Mouse (Mus musculus) neural tube, embryonic 15.5 days (tissue): ENCODE measurements around the gene Myo6. TPM values are rescaled to one million over a fixed set of nuclear protein-coding genes. Genes with fewer than 3 reads are reported as not detected.
A peak's percentile ranks its signal among the peaks of the same experiment; 100 is the strongest.
"Not testable (repeated sequence)": the region's sequence is repeated elsewhere in the genome, so short reads cannot be mapped to it uniquely, and the experiment has no call there.

ENCODE experiments used
- ATAC-seq: fragments of 200-750 bp; cut with Nextera tagmentation; 2 replicates; pipeline ENCODE4 v1.8.0; 2017; ENCODE audit warnings: mild to moderate bottlenecking, moderate TSS enrichment, moderate library complexity; ENCODE audit not compliant: low FRiP score
- H3K27ac ChIP-seq: fragments of 300-500 bp; sonication (generic); replicated peaks from 2 replicates; pipeline ENCODE4 v1.5.1; 2015; ENCODE audit warnings: mild to moderate bottlenecking, inconsistent platforms
- H3K27me3 ChIP-seq: fragments of 300-500 bp; sonication (generic); replicated peaks from 2 replicates; pipeline ENCODE4 v1.6.1; 2015; ENCODE audit warnings: inconsistent platforms
- H3K36me3 ChIP-seq: fragments of 300-500 bp; sonication (generic); 2 replicates; pipeline ENCODE4 v1.6.1; 2015; ENCODE audit warnings: inconsistent platforms
- H3K4me1 ChIP-seq: fragments of 300-500 bp; sonication (generic); 2 replicates; pipeline ENCODE4 v1.6.1; 2015; ENCODE audit warnings: inconsistent platforms
- H3K4me2 ChIP-seq: fragments of 300-500 bp; sonication (generic); 2 replicates; pipeline ENCODE4 v1.6.1; 2015; ENCODE audit warnings: inconsistent platforms, mild to moderate bottlenecking, moderate library complexity
- H3K4me3 ChIP-seq: fragments of 300-500 bp; sonication (generic); replicated peaks from 2 replicates; pipeline ENCODE4 v1.5.1; 2015; ENCODE audit warnings: mild to moderate bottlenecking, inconsistent platforms
- H3K9ac ChIP-seq: fragments of 300-500 bp; sonication (generic); replicated peaks from 2 replicates; pipeline ENCODE4 v1.6.1; 2015; ENCODE audit warnings: mild to moderate bottlenecking, inconsistent platforms
- H3K9me3 ChIP-seq: fragments of 300-500 bp; sonication (generic); replicated peaks from 2 replicates; pipeline ENCODE4 v1.6.1; 2016; ENCODE audit warnings: inconsistent platforms
- WGBS: fragments of 180-500 bp; shearing (Covaris S2); methylation state at CpG from one replicate; pipeline ENCODE4 v1.1.7; 2015; ENCODE audit warnings: mixed read lengths; 5-methylcytosine and 5-hydroxymethylcytosine counted together
- polyA plus RNA-seq: library from polyadenylated mRNA; unstranded; fragments of >200 nt; fragmentation: Nextera tagmentation; extraction: Ambion mirVana; gene quantifications from 2 replicates; pipeline ENCODE4 v1.2.1, GENCODE M21; 2015

Gene Myo6
- polyA plus RNA-seq, 1 experiment from 2014 or later = 18.1 TPM

DNA sequence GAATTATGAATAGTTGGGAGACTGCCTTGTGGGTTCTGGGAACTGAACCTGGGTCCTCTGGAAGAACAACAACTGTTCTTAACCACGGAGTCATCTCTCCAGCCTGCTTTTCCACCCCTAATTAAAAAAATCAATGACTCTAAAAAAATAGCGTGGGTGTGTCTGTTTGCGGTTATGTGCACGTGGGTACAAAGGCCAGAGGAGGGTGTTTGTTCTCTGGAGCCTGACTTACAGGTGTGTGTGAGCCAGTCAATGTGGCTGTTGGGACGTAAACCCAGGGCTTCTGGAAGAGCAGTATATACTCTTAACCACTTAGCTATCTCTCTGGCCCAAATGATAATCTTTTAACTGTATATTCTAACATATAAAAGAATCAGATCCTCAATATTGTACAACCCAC is 148.8 kb downstream of the Myo6 start:
- 85% methylated on average over 5 of the region's 5 CpGs for WGBS
- H3K36me3 ChIP-seq = no peaks in the 10 kb centered on the region
- no peaks in the 10 kb centered on the region for H3K4me1 ChIP-seq
- H3K4me2 ChIP-seq = no peak overlapping the region
- no peaks in the 10 kb centered on the region for H3K9me3 ChIP-seq
- H3K27ac ChIP-seq = no peak overlapping the region
- no peaks in the 10 kb centered on the region for H3K27me3 ChIP-seq
- no peak overlapping the region for H3K4me3 ChIP-seq
- H3K9ac ChIP-seq = no peak overlapping the region
- ATAC-seq = no peak

- Histone ChIP-seq H3K9me3 (no peaks in the 10 kb centered on the region), H3K4me1 (no peaks in the 10 kb centered on the region), H3K36me3 (no peaks in the 10 kb centered on the region), H3K27ac (no peak overlapping the region), H3K9ac (no peak overlapping the region), H3K4me2 (no peak overlapping the region), H3K4me3 (no peak overlapping the region), H3K27me3 (no peaks in the 10 kb centered on the region)
- 93% methylated on average over 6 of the region's 6 CpGs for WGBS
- ATAC-seq = no peak
Observed at GRCm38 (mm10) chr9:80315922-80316321, 151.1 kb downstream of the Myo6 start.

- H3K27me3 ChIP-seq = no peaks in the 10 kb centered on the region
- ATAC-seq = no peak
- WGBS = 89% methylated on average over 6 of the region's 6 CpGs
- no peak overlapping the region for H3K27ac ChIP-seq
- H3K9me3 ChIP-seq = no peaks in the 10 kb centered on the region
- no peak overlapping the region for H3K4me2 ChIP-seq
- H3K4me3 ChIP-seq = no peak overlapping the region
- no peak overlapping the region for H3K9ac ChIP-seq
- no peaks in the 10 kb centered on the region for H3K36me3 ChIP-seq
- H3K4me1 ChIP-seq = no peaks in the 10 kb centered on the region
Observed at GRCm38 (mm10) chr9:80318027-80318426, 153.2 kb downstream of the Myo6 start.

- H3K4me2 ChIP-seq, H3K9ac ChIP-seq, H3K27ac ChIP-seq, H3K4me3 ChIP-seq, H3K27me3 ChIP-seq, H3K9me3 ChIP-seq, ATAC-seq, H3K4me1 ChIP-seq, H3K36me3 ChIP-seq: not testable (repeated sequence)
- WGBS = 97% methylated on average over 2 of the region's 2 CpGs
Observed at GRCm38 (mm10) chr9:80321051-80321887, 156.4 kb downstream of the Myo6 start.

GRCm38 (mm10) chr9:80332153-80332552 is 167.3 kb downstream of the Myo6 start:
- Histone ChIP-seq H3K27me3 (peaks cover 7% of the 10 kb centered on the region; the same call in 1 of the 2 replicates), H3K4me3 (peak overlapping the region; percentile 28), H3K27ac (no peak overlapping the region), H3K36me3 (no peaks in the 10 kb centered on the region), H3K9me3 (no peaks in the 10 kb centered on the region), H3K4me2 (peak overlapping the region; percentile 64), H3K9ac (no peak overlapping the region), H3K4me1 (peaks cover 5% of the 10 kb centered on the region; the same call in 1 of the 2 replicates)
- peak; percentile 81 for ATAC-seq
- 22% methylated on average over 14 of the region's 14 CpGs for whole genome bisulfite sequencing

- no peak overlapping the region for H3K4me3 ChIP-seq
Observed at GRCm38 (mm10) chr9:80333466-80333865, 168.6 kb downstream of the Myo6 start.

DNA sequence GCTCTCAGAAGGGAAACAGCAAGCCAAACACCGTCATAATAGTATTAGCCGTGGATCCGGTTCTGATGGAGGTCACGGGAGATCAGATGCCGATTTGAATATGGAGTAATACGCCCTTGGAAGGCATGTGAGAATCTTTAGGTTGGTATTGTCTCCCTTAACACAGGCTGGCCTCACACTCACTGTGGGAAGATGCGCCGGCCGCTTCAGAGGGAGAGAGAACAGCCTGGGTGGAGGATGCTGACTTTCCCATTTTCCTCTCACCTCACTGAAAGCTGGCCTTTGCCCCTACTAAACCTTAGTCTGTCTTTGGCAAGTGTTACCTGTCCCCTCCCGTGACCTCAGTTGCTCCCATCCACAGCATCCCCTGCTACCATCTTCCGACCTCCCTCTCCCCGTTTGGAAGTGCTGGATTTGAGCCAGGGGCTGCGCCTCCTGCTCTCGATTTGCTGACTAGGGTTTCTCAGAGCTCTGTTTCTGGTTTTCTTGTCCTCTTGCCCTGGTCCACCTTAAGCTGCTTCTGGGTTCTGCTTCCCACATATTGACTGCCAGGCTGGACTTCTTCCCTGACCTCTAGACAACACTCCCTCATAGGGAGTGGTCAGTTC is 169.3 kb downstream of the Myo6 start:
- Histone ChIP-seq H3K27me3 (peaks cover 7% of the 10 kb centered on the region; the same call in 1 of the 2 replicates), H3K9ac (no peak overlapping the region), H3K27ac (no peak overlapping the region), H3K4me1 (peaks cover 5% of the 10 kb centered on the region; the same call in 1 of the 2 replicates), H3K4me2 (no peak overlapping the region), H3K4me3 (no peak overlapping the region), H3K36me3 (no peaks in the 10 kb centered on the region), H3K9me3 (no peaks in the 10 kb centered on the region)
- WGBS = 61% methylated on average over 14 of the region's 14 CpGs
- ATAC-seq = no peak

More at GRCm38 (mm10) chr9:80333466-80333865, 168.6 kb downstream of the Myo6 start:
- H3K27ac ChIP-seq = no peak overlapping the region
- no peaks in the 10 kb centered on the region for H3K36me3 ChIP-seq
- no peak overlapping the region for H3K9ac ChIP-seq
- peaks cover 5% of the 10 kb centered on the region; the same call in 1 of the 2 replicates for H3K4me1 ChIP-seq
- H3K9me3 ChIP-seq = no peaks in the 10 kb centered on the region
- 51% methylated on average over 8 of the region's 8 CpGs for WGBS
- H3K27me3 ChIP-seq = peaks cover 7% of the 10 kb centered on the region; the same call in 1 of the 2 replicates
- no peak overlapping the region for H3K4me2 ChIP-seq
- ATAC-seq = no peak

- 81% methylated on average over 13 of the region's 13 CpGs for WGBS
Observed at GRCm38 (mm10) chr9:80335660-80336357, 171.0 kb downstream of the Myo6 start.

GRCm38 (mm10) chr9:80338026-80338425 is 173.2 kb downstream of the Myo6 start:
- Histone ChIP-seq H3K36me3 (no peaks in the 10 kb centered on the region), H3K27me3 (peaks cover under 1% of the 10 kb centered on the region; the same call in 1 of the 2 replicates), H3K4me1 (no peaks in the 10 kb centered on the region), H3K27ac (no peak overlapping the region), H3K4me3 (no peak overlapping the region), H3K9ac (no peak overlapping the region), H3K4me2 (no peak overlapping the region), H3K9me3 (no peaks in the 10 kb centered on the region)
- WGBS = 90% methylated on average over 6 of the region's 6 CpGs
- no peak for ATAC-seq

More at GRCm38 (mm10) chr9:80335660-80336357, 171.0 kb downstream of the Myo6 start:
- H3K9me3 ChIP-seq = no peaks in the 10 kb centered on the region
- no peak for ATAC-seq
- H3K4me2 ChIP-seq = no peak overlapping the region
- H3K27me3 ChIP-seq = peaks cover 7% of the 10 kb centered on the region; the same call in 1 of the 2 replicates
- no peak overlapping the region for H3K9ac ChIP-seq
- no peak overlapping the region for H3K4me3 ChIP-seq
- H3K4me1 ChIP-seq = peaks cover 5% of the 10 kb centered on the region; the same call in 1 of the 2 replicates
- H3K27ac ChIP-seq = no peak overlapping the region
- H3K36me3 ChIP-seq = no peaks in the 10 kb centered on the region

GRCm38 (mm10) chr9:80340927-80341326 is 176.1 kb downstream of the Myo6 start:
- Histone ChIP-seq H3K27me3 (no peaks in the 10 kb centered on the region), H3K4me2 (no peak overlapping the region), H3K27ac (no peak overlapping the region), H3K4me1 (no peaks in the 10 kb centered on the region), H3K36me3 (no peaks in the 10 kb centered on the region), H3K9me3 (no peaks in the 10 kb centered on the region), H3K4me3 (no peak overlapping the region), H3K9ac (no peak overlapping the region)
- ATAC-seq = no peak
- WGBS = 61% methylated on average over 1 of the region's 1 CpGs

GRCm38 (mm10) chr9:80341756-80342155 is 176.9 kb downstream of the Myo6 start:
- no peak overlapping the region for H3K27ac ChIP-seq
- ATAC-seq = no peak
- H3K4me2 ChIP-seq = no peak overlapping the region
- no peak overlapping the region for H3K9ac ChIP-seq
- no peaks in the 10 kb centered on the region for H3K36me3 ChIP-seq
- H3K27me3 ChIP-seq = no peaks in the 10 kb centered on the region
- H3K9me3 ChIP-seq = no peaks in the 10 kb centered on the region
- WGBS = 97% methylated on average over 16 of the region's 16 CpGs
- H3K4me1 ChIP-seq = no peaks in the 10 kb centered on the region
- no peak overlapping the region for H3K4me3 ChIP-seq
